Mouse (Mus musculus): ENCODE data around the gene Kcnj14.
A peak's percentile ranks its signal among the peaks of the same experiment; 100 is the strongest.

The Kcnj14 gene

GRCm38 (mm10) chr7:45831128-45831525 lies 6.5 kb upstream of the Kcnj14 start:
- no peak for DNase-seq

GRCm38 (mm10) chr7:45830427-45831127 lies 6.0 kb upstream of the Kcnj14 start, which contains the start of gene Grwd1:
Gene Grwd1 (minus strand): TSS chr7:45830944.
- DNase-seq, result peak; percentile 87

GRCm38 (mm10) chr7:45826631-45827030 lies 2.0 kb upstream of the Kcnj14 start:
- DNase-seq, result no peak

- no peak for DNase-seq
These were observed 3.7 kb downstream of the Kcnj14 start for GRCm38 (mm10) chr7:45820913-45821312.

- DNase-seq, result no peak
These were observed 4.7 kb downstream of the Kcnj14 start for GRCm38 (mm10) chr7:45819843-45820242.

- no peak for DNase-seq
These were observed 8.6 kb downstream of the Kcnj14 start for GRCm38 (mm10) chr7:45815984-45816351.

- no peak for DNase-seq
These were observed 9.1 kb downstream of the Kcnj14 start for GRCm38 (mm10) chr7:45815323-45815983.

GRCm38 (mm10) chr7:45814841-45815240 lies 9.7 kb downstream of the Kcnj14 start:
- no peak for DNase-seq

GRCm38 (mm10) chr7:45813787-45814779 lies 10.5 kb downstream of the Kcnj14 start, which contains the start of gene Cyth2:
Gene Cyth2 (minus strand): TSS chr7:45814581.
- DNase-seq, result peak; percentile 97

- DNase-seq, result no peak
These were observed 11.7 kb downstream of the Kcnj14 start for GRCm38 (mm10) chr7:45812921-45813320.

- no peak for DNase-seq
These were observed 15.1 kb downstream of the Kcnj14 start for GRCm38 (mm10) chr7:45809276-45810075.

GRCm38 (mm10) chr7:45808471-45808870 lies 16.1 kb downstream of the Kcnj14 start:
- DNase-seq, result no peak

- no peak for DNase-seq
These were observed 18.6 kb downstream of the Kcnj14 start for GRCm38 (mm10) chr7:45805941-45806340.

- DNase-seq, result no peak
These were observed 22.0 kb downstream of the Kcnj14 start for GRCm38 (mm10) chr7:45802551-45802950.

GRCm38 (mm10) chr7:45801348-45801747 lies 23.2 kb downstream of the Kcnj14 start:
- DNase-seq, result peak; percentile 88

- DNase-seq, result no peak
These were observed 23.9 kb downstream of the Kcnj14 start for GRCm38 (mm10) chr7:45800546-45801204.

- no peak for DNase-seq
These were observed 24.6 kb downstream of the Kcnj14 start for GRCm38 (mm10) chr7:45800001-45800400.

- DNase-seq, result no peak
These were observed 25.7 kb downstream of the Kcnj14 start for GRCm38 (mm10) chr7:45798931-45799330.

GRCm38 (mm10) chr7:45798511-45798836 lies 26.1 kb downstream of the Kcnj14 start:
- DNase-seq, result no peak

- no peak for DNase-seq
These were observed 26.7 kb downstream of the Kcnj14 start for GRCm38 (mm10) chr7:45797661-45798510.

- DNase-seq, result no peak
These were observed 27.6 kb downstream of the Kcnj14 start for GRCm38 (mm10) chr7:45796950-45797349.

All from right cerebral cortex, postnatal 25 days (tissue).